Mouse (Mus musculus): Measurements from ENCODE around the gene Adarb1.

Adarb1 gene

DNA sequence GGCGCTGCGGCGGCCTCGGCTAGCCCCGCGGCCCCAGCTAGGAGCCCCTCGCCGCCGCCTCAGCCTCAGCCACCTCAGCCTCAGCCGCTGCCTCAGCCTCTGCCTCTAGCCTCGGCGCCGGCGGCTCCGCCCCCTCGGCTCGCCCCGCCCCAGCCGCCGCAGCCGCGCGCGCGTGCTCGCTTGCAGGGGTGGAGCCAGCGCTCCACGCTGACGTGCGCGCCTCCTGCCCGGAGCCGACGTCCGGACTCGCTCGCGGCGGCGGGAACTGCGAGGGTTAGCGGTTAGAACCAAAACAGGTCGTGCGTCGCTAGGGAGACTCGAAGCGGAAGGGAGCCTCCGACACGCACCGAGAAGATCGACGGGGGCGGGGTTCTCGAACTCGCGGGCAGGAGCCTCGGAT, at the start of gene Adarb1:
Adarb1 (minus strand) TSS at position 133 of the 400 bp plus-strand sequence.
- DNase-seq (ENCODE audit: low spot score in 2 of 2): peak; percentile 78 to 79

DNA sequence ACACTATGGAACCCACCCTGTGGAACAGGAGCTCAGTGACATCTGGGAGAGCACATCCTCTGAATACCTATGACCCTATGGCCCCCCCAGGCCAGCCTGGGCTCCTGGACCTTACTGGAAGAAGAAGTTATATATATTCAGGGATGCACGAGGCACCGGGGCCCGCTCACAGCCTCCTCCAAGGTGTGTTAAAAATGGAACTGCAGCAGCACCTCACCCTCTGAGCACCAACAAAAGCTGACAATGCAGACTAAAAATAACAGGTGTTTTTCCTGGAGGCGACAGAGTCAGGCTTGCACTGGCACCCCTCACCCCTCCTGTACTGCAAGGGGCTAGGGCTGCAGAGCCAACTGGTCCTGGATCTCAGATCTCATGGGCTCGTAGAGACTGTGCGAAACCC, 49.3 kb upstream of the Adarb1 start:
- DNase-seq (ENCODE audit: low spot score in 2 of 2): no peak

DNA sequence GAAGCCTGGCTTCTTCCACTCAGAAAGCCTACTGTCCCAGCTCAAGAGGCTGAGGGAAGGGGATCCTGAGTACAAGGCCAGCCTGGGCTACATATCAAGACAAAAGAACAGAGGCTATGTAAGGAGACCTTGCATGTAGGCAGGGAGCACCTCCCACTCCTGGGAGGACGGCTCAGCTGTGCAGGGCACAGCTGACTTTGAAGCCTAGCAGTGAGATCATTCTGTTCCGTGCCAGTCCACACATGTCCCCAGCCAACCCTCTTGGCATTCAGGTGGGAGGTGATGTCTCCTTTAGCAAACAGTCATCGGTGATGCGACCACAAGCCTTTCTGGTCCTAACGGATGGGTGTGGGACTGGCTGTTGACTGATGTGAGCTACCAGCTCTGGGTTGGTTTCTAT, 47.8 kb upstream of the Adarb1 start:
- no peak for DNase-seq (ENCODE audit: low spot score in 2 of 2)

DNA sequence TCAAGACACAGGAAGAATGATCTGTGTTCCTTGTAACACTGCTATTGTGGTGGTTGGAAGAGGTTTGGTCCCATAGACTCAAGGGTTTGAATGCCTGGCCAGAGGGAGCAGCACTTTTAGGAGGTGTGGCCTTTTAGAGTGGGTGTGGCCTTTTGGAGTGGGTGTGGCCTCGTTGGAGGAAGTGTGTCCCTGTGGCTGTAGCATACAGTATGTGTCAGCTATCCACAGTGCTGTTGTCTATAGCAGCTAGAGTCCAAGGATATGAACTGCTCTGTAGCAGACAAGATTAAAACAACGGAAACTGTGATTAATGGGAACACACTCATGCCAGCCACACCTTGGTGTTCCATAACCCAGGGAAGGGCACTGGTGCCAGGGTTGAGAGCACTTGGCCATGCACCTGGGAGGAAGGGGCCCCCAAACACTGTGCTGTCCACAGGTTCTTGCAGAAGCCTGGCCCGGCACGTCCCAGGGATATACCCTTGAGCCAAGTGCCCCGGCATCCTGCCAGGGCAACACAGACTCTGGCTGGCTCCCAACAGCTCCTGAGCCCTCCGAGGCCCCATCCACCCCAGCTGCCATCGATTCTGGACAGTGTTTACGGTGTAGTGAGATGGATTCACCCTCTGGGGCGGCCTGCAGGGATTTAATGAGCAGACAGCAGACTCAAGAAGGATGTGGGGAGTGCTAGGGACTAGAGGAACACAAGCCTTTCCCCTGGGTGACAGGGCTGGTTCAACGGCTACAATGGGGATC, 46.3 kb upstream of the Adarb1 start:
- DNase-seq (ENCODE audit: low spot score in 2 of 2): no peak

DNA sequence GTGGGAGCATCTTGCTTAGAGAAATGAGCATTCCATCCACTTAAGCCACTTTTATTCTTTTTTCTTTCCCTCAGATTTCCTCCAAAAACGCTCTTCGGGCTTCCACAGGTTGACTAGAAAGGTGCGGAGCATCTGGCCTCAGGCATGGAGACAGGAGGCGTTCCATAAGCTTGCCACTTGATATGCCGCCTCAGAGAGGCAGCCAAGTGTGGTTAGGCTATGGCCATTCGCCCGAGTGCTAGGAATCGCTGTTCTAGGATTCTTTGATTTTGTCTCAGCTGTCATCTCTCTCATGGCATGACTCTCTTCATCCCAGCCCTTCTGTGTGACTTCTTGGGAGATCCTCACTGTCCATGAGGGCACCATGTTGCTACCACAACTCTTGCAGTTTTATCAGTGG, 43.1 kb upstream of the Adarb1 start:
- no peak for DNase-seq (ENCODE audit: low spot score in 2 of 2)

DNA sequence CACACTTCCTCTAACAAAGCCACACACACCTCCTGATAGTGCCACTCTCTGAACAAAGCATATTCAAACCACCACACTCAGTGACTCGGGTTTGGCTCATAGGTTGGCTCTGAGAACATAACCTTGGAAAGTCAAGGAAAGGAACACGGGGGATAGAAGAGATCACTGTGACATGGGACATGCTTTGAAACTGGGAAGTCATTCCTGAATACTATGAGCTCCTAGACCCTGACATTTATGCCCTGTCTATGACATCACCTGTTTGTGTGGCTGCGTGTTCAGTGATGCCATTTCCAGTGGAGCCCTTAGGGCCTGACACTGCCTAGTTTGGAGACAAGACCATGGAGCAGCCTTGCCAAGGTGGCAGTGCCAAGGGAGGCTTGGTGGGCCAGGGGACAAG, 39.6 kb upstream of the Adarb1 start:
- no peak for DNase-seq (ENCODE audit: low spot score in 2 of 2)

DNA sequence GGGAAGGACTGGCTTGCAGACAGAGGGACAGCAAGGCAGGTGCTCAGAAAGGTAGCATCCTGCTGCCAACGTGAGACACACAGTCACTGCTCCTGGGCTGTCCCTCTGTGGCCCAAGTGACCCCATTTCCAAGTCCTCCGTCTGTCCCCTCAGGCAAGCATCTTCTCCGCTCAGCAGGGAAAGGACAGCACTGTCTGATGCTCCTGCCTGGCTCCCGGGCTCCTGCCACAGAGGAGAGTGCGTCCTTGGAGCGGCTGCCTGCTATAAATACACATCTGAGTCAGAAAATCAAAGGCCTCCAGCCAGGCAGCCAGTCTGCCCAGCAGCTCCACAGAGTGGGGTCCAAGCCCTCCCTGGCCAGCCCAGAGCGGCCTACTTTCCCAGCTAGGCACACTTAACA, 38.4 kb upstream of the Adarb1 start:
- no peak for DNase-seq (ENCODE audit: low spot score in 2 of 2)

DNA sequence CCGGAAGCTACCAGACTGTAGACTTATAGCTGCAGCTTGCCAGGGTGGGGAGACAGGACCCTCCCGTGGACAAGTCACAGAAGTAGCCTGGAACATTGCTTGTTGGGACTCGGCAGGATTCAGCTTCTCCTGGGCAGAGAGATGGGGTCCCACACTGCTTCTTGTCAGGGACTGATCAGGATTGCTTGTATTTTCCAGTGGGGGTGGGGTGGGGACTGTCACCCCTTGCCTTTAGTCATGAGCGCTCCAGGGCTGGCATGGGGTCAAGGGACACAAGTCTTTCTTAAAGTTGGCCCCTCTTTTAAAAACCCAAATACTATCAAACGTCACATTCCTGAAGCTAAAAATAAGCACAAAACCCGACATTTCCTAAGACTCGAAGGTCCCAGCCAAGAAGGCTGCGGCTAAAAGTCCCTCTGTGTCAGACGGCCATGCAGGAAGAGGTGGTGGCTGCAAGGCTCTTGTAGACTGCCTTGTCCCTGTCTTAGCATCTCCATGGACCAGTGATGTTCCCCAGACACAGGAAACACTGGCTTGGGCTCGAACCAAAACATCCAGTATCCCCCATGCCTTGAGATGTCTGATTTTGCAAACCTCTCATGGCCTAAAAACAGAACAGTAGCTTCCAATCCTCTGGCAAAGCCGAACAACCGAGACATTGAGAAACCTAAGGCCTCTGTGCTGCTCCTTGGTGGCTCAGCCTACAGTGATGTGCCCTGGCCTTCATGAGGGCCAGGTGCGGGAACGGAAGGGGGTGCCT, 37.4 kb upstream of the Adarb1 start:
- DNase-seq (ENCODE audit: low spot score in 2 of 2): no peak

DNA sequence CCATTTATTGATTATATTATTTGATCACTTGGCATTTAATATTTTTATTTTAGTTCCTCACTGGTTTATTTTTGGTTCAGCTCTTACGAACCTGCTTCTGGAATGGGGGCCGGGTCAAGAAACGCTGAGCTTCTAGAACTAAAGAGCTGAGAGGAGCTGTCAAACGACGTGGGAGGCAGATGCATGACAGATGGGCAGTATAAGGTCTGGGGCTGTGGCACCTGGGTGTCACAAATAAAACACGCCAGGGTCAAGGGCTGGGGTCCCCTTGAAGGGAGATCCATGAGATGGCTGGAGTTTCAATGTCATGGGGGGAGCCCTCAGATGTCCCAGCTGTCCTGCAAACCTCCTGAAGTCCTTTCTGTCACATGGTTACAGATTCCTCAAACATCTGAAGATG, 36.7 kb upstream of the Adarb1 start:
- DNase-seq (ENCODE audit: low spot score in 2 of 2): no peak

DNA sequence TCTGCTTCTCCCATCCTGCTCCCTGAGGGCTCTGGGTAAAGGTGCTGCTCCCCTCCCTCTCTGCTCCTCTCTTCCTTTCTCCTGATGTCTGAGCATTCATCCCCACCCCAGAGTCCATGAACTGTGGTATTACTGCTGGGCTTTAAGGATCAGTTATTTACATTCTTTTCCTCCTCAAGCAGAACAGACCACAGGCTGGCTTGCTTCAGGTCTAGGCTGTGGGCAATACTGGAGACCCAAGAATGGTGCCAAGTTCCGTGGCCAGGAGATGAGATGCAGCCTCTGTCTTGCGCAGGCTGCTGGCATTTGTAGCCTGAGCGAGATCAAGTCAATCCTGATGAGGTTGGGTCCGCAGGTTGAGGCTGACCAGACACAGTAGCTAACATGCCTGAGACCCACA, 33.8 kb upstream of the Adarb1 start:
- no peak for DNase-seq (ENCODE audit: low spot score in 2 of 2)

DNA sequence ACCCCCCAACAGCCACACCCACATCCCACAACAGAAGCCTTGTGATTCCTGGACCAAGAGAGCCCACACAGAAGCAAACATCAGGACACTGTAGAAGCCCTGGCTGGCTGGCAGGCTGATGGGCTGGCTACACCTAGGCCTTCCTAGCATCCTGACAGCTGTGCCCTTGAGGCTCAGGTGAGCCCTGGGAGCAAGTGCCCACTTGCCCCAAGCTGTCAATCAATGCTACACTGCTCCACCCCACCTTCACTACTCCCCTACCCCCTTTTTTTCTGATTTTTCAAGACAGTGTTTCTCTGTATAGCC, 32.0 kb upstream of the Adarb1 start:
- DNase-seq (ENCODE audit: low spot score in 2 of 2): no peak

DNA sequence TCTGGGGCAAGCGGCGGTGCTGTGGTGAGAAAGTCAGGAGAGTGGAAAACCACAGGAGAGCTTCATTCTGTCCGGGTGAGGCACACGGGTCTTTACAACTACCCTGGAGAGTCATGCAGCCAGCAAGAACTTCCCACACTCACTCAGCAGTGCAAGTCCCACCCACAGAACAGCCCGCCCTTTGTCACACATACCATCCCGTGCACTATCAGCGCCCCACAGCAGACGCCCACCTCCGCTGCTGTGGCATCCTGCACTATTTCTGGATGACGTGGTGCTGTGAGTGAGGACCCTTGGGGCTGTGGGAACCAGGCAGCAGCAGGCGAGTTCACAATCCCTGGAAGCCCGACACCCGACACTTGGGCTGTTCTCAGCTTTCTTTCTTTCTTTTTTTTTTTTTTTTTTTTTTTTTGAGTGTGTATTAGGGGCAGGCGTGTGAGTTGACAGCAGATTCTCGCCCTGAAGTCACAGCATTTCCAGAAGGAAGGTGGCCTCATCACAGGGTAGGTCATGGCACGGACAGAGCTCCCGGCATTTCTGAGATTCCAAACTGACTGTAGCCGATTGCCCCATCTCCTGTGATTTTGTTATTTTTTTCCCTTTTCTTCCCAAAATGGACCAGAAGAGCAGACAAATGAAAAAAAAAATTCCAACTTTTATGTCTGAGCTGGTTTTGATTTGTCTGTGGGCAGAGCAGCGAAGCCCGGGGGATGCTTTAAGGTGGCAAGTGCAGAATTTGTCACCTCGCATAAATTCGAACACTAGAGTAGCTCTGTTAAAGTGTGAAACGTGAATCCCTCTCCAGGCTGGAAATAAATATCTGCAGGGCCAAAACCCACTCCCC, 31.5 kb upstream of the Adarb1 start:
- no peak for DNase-seq (ENCODE audit: low spot score in 2 of 2)

DNA sequence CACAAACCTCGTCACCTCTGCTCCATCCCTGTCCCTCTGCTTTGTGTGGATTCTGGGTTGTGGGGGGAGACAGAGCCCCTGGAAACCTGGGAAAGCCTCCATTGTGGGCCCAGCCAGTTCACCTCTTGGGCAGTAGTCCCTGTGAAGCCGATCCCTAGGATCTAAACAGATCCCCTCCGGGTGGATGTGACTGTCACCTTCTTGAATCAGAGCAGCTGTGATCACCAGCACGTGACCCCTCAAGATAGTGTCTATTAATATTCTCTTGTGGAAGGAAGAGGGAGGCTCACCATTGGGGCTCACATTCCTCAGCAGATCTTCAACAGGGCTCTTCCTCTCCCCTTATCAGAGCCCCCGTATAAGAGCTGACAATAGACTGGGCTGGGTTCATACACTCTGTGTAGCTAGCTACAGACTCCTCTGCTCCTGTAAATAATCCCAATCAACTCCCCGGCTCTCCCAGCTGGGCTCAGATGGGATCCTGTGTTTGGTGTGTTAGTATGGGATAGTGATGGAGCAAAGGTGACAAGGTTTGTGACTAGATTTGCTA, 30.7 kb upstream of the Adarb1 start:
- DNase-seq (ENCODE audit: low spot score in 2 of 2): no peak

DNA sequence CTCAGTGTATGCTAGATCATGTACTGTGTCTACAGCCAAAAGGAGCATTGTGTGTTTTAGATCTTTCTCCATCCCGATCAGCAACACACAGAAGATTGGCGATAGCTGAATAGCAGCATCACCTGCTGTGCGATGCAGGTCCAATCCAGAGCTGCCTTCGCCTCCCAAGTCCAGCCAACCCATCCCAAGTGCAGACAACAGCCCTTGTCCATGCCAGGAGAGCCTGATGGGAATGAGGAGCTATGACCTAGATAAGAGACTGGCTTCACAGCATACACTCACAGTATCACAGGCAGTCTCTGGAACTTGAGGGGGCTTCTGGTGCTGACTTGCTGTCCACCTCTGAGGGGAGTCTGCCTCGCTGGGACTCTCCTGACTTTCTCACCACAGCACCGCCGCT, 30.1 kb upstream of the Adarb1 start:
- no peak for DNase-seq (ENCODE audit: low spot score in 2 of 2)

DNA sequence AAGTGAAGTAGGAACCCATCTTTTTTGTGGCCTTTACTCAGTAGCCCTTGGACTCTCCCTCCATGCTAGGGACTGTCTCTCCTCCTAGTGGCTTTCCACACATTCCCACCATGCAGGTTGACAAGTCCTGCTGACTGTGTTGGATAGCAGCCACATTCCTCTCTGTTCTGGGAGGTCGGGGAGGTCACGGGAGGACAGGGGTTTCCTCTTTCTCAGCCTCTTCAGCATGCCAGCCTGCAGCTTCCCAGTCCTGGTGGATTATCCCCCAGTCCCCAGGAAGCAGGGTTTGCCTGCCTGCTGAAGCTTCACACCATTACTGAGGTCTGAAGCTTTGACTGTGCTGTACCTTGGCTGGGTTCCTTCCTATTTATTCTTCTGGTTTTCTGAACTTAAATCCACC, 29.7 kb upstream of the Adarb1 start:
- DNase-seq (ENCODE audit: low spot score in 2 of 2): no peak

DNA sequence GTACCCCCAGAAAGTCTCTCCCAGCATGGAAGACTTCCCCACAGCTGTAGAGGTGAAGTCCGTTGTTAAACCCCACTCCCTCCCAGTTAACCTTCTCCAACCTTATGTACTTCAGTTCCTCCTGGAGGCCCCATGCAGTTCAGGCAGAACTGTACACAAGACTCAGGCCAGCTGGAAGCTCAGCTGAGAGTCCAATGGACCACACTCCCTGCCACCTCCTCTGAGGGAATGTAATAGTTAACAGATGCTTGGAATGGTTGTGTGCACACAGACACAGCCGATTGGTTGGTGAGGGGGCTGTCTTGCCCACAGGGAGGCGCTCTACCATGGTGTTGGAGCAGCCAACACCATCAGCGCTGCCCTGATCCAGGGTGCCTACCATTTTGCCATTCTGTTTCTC, 24.2 kb upstream of the Adarb1 start:
- DNase-seq (ENCODE audit: low spot score in 2 of 2): no peak

DNA sequence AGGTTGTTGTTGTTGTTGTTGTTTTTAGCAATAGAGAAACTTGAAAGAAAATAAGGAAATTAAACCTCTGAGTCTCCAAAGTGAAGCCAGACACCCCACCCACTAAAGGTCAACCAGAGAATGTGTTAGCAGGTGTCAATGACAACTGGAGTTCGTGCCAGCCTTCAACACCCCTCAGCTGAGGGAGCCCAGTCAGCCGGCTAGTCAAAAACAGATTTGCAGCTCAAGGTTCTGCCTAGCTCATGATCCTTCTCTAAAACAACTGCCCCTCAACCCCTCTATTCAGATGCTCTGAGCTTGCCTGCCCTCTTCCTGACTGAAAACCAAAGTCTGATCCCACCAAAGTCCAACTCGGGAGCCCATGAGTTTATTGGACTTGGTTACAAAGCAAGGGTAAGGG, 23.7 kb upstream of the Adarb1 start:
- no peak for DNase-seq (ENCODE audit: low spot score in 2 of 2)

DNA sequence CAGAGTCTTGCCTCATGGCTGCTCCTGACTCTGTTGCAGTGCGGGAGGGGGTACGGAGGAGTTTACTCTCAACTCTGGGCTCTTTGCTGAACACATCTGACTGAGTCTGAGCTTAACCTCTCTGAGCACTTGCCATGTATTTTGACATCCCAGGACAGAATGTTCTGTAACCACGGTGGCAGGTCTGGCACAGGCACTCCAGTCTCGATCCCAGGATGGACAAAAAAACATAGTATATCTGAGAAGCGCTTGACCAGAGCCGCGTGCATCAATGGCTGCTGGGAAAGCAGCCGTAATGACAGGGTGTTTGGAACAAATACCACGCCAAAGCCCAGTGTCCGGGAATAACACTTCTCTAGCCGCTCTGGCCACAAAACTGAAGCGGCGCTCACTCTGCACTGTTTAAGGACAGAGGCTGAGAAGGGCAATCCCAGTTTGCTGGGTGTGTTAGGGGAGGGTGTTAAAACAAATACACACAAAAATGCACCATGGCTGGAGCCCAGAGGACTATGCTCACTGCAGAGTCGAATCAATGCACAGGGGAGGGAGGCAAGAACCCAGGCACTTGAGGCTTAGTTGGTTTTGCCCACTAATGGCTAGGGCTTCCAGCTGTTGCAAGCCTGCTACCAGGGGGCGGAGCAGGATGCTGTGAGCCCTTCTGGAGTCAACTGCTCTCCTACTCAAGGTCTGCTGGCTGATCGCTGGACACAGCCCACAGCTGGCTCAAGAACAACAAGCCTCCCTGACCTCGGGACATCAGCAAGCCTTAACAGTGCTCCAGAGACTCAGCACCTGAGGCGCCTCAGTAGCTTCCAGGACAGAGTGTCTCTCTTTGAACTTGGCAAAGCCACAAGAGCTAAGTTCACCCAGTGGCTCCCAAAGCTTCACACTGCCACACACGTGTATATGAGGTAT, 23.0 kb upstream of the Adarb1 start:
- no peak for DNase-seq (ENCODE audit: low spot score in 2 of 2)

DNA sequence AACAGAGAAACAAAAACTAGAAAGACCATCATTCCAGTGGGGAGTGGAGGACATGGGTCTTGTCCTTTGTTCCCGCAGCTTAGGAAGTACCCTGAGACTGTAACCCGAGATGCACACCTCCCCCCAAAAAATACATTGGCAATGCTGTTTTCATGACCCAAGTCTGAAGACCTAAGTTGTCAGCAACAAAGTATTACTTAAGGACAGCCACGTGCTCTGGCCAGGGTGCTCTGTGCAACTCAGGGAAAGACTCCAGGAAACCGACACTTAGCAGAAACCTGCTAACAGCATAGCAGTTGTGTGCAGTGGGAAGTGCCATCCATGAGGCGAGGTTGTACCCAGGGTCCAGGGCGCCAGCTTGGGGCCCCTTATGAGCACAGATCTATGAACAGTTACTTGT, 22.2 kb upstream of the Adarb1 start:
- DNase-seq (ENCODE audit: low spot score in 2 of 2): no peak

DNA sequence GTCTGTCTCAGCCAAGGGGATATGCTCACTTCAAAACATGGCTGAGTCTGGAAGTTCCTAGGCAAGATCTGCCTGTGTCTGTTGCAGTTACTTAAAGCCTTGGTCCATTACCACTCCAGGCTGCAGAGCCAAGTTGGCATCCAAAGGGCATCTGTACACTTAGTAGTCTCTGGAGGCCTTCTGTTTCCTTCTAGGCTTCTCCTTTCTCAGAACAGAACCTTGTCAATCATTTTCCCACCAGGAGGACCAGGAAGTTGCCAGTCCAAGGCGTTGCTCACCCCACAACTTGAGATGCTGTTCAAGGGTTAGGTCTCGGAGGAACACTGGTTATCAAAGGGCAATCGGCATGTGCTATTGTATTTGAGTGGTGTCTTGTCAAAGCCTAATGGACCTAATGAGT, 21.0 kb upstream of the Adarb1 start:
- no peak for DNase-seq (ENCODE audit: low spot score in 2 of 2)

DNA sequence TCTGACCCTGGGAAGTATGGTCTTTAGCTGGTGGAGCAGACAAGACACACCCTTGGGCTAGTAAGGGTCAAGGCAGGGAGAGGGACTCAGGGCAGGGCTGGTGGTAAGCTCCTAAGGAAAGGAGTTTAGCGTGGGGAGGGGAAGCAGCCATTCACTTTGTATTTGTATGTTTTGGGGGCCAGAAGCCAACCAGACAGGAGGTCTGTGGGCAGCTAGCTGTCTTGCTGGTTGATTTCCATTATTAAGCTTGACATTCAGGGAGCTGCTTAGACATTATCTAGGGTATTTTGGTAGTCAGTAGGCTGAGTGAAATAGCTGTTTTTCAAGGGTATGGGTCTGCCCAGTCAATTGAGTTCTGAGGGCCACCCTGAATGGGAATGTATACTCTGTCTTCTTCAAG, 20.0 kb upstream of the Adarb1 start:
- DNase-seq (ENCODE audit: low spot score in 2 of 2): no peak
